Mouse (Mus musculus): ENCODE measurements around the gene Kctd13.

The Kctd13 gene

DNA sequence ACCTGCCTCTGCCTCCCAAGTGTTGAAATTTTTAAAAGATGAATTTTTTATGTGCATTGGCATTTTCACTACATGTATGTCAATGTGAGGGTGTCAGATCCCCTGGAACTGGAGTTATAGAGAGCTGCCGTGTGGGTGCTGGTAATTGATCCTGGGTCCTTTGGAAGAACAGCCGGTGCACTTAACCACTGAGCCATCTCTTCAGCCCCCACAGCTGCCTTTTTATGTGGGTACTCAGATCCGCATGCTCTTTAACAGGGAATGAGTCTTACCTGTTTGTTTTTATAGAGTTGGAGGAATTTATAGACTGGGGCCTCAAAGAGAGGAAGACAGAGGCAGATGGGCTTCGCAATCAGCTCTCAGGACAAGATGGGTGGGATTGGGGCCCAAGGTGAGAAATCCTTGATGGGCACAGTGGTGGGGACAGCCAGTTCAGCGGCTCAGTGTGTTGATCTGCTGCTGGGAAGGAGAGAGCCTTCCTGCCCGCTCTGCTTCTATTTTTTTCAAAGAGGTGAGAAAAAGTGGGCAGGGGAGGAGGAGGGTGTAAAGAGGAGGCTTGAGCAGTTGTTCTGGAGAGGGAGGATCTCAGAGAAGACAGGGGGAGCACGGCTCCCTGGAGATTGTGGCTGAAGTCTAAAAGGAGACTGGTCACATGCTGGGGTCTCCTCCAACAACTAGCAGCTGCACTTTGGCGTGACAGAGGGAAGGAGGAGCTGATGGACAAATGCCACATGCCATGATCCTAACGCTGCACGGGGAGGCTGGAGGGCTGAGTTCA is 56.2 kb downstream of the Kctd13 start:
- DNase-seq, result peak; percentile 38

DNA sequence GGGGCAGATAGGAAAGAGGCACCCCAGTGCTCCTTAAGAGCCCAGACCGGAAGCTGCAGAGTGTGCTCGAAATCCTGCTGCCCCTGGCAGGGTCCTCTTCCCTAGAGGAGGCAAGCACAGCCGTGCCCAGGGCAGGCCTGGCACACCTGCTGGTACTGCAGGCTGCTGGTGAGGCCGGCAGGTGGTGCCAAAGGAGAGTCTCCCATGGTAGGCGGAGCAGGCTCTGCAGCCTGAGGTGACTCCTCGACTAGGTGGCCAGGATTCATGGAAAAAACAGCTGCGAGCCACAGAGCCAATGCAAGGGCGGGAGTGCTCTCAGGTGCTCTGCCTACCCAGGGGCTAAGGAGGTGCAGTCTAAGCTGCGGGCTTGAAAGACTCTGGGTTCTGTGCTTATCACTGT is 57.6 kb downstream of the Kctd13 start:
- peak; percentile 63 for DNase-seq

DNA sequence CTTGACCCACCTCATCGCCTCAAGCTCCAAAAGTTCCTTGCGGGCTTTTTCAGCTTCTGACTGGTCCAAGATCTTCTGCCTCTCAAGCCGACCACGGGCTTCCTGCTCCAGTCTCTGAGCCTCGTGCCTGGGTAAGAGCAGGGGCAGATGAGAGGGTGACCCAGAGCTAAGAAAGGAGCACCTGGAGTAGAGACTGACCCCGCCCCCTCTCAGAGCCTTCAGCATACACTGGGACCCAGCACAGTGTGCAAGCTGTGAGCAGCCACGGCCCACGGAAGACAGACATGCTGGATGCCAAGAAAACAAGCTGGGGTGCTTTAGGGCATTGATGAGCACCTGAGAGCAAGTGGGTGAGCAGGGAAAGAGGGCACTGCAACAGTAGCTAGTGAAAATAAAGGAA is 60.1 kb downstream of the Kctd13 start:
- no peak for DNase-seq

All from right cerebral cortex, postnatal 25 days (tissue).